Mouse (Mus musculus): ENCODE results near the gene Olfr525.

DNA sequence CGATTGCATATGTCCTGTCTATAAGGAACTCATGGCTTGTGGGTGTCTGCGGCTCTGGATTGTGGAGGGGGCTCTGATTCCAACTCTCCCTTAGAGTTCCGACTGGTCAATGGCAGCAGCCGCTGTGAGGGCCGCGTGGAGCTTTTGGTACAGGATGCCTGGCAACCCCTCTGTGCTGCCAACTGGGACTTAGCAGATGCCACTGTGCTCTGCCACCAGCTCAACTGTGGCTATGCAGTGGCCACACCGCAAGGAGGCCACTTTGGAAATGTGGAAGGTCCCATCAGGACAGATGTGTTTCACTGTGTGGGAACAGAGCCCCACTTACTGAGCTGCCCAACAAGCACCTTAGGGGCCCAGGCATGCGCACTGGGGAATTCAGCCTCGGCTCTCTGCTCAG, 24.9 kb upstream of the Olfr525 start:
- TF ChIP-seq RCOR1 (conservative IDR thresholded peaks at IDR 0.05; ENCODE audit: low read depth, low read length) (no peak), POLR2AphosphoS2 (IDR thresholded peaks at IDR 0.05; ENCODE audit: low read depth, low read length) (no peak), CTCF (conservative IDR thresholded peaks at IDR 0.05 in 1 of 2, IDR thresholded peaks at IDR 0.05 in 1 of 2; ENCODE audit: low read depth in 2 of 2, low read length in 2 of 2) (no peak), ZC3H11A (IDR thresholded peaks at IDR 0.05; ENCODE audit: low read depth, low read length) (no peak), TCF12 (IDR thresholded peaks at IDR 0.05; ENCODE audit: low read depth, low read length) (no peak), HCFC1 (IDR thresholded peaks at IDR 0.05; ENCODE audit: low read depth, low read length) (no peak), POLR2A (IDR thresholded peaks at IDR 0.05; ENCODE audit: low read depth, low read length) (no peak), MAFK (IDR thresholded peaks at IDR 0.05; ENCODE audit: insufficient replicate concordance, low read length) (no peak), MAX (IDR thresholded peaks at IDR 0.05; ENCODE audit: low read length) (no peak), ETS1 (conservative IDR thresholded peaks at IDR 0.05; ENCODE audit: low read depth, low read length) (no peak)

Measured in CH12.LX (cell line).